Mouse (Mus musculus) heart, adult 11 months (tissue): Measurements from ENCODE around the gene Mgat1.
"Not testable (repeated sequence)": the region's sequence is repeated elsewhere in the genome, so short reads cannot be mapped to it uniquely, and the experiment has no call there.

Source experiments
- DNase-seq: peaks from one replicate; pipeline ENCODE4 v3.0.0; 2022

Mgat1 gene

GRCm38 (mm10) chr11:49264622-49265021, 20.6 kb downstream of the Mgat1 start:
- no peak for DNase-seq

DNA sequence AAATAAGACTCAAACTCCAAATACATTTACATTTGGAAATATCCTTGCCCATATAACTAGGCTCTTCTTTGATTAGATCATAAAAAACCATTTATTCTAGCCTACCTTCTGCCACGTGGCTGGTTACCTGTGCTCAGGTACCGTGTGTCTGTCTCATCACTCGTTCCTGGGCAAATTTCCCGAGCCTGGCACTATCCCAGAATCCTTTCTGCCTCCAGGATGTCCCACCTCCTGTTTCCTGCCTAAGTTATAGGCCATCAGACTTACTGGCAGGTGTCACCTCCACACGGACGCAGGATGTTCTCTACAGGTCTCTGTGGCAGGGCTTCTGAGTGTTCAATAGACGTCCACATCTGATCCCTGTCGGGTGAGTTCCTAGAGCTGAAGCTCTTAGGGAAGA, 21.1 kb downstream of the Mgat1 start:
- peak; percentile 78 for DNase-seq

GRCm38 (mm10) chr11:49266671-49267070, 22.7 kb downstream of the Mgat1 start:
- DNase-seq = peak; percentile 76

GRCm38 (mm10) chr11:49267316-49267715, 23.3 kb downstream of the Mgat1 start:
- peak; percentile 87 for DNase-seq

GRCm38 (mm10) chr11:49267970-49268579, 24.1 kb downstream of the Mgat1 start:
- peak; percentile 91 for DNase-seq

- peak; percentile 73 for DNase-seq
These were observed 25.8 kb downstream of the Mgat1 start for GRCm38 (mm10) chr11:49269761-49270160.

DNA sequence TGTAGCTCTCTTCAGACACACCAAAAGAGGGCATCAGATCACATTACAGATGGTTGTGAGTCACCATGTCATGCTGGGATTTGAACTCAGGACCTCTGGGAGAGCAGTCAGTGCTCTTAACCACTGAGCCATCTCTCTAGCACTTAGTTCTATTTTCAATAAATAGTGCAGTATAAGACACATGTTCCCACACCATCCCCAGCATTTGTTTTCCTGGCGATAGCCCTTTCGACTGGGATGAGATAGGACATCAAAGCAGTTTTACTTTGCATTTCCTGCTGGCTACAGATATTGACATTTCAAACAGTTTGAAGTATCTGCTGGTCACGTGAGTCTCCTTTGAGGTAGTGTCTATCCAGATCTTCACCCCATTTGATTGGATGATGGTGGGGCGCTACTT, 26.4 kb downstream of the Mgat1 start:
- peak; percentile 61 for DNase-seq

DNA sequence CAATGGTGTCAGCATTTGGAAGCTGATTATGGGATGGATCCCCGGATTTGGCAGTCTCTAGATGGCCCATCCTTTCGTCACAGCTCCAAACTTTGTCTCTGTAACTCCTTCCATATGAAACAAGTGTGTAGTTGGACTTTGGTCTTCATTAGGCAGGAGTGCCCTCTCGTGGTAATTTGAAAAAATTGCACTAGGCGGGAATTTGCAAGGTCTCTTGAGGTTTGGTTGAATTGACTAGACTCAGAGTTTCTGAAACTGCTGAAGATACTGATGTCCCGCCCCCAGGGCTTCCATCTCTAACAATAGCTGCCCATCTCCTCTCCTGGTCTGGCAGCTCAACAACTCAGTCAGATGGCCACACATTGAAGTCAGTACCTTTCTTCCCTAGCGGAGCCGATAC, 27.3 kb downstream of the Mgat1 start:
- DNase-seq = peak; percentile 89

- peak; percentile 82 for DNase-seq
These were observed 30.0 kb downstream of the Mgat1 start for GRCm38 (mm10) chr11:49273834-49274519.

DNA sequence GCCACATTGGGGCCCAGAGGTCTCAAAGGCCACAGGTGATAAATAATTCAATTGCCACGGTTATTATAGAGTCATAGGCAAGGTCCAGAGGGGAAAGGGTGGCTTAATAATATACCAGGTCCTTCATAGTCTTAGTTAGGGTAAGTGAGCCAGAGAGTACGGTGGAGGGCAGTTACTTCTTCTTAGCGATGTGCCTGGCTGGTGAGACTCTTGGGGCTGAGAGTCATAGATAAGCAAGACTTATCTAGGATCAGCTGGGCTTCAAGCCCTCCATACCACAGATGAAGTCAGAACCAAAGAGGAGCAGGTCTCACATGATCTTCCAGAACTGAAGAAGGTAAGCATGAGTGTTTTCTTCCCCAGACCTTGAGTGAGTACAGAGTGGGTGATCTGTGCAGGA, 34.2 kb downstream of the Mgat1 start, which contains the start of gene Olfr1393:
Olfr1393 (plus strand) TSS at position 83 of the 400 bp plus-strand sequence.
- DNase-seq = no peak

GRCm38 (mm10) chr11:49284982-49285381, 41.0 kb downstream of the Mgat1 start, which contains the start of gene Olfr1392:
Gene Olfr1392, plus strand, starts transcription at chr11:49285282.
- peak; percentile 14 for DNase-seq

DNA sequence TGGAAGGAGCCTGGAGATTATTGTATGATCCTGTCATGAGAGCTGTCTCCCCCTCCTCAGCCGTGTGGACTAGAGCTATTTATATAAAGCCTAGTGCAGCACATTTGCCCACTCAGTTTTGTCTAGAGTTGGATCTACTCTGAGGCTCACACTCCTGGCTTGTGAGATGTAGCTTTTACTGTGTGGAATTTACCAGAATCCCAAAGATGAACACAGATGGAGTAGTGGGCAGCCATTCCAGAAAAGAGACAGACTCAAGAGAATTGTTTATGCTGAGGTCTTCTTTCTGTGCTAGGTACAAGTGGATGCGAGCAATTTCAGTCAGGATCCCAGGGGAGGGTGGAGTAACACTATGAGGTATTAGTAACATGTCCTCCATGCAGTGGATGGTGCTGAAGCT, 43.3 kb downstream of the Mgat1 start:
- peak; percentile 5 for DNase-seq

GRCm38 (mm10) chr11:49292777-49293176, 48.8 kb downstream of the Mgat1 start:
- peak; percentile 16 for DNase-seq

DNA sequence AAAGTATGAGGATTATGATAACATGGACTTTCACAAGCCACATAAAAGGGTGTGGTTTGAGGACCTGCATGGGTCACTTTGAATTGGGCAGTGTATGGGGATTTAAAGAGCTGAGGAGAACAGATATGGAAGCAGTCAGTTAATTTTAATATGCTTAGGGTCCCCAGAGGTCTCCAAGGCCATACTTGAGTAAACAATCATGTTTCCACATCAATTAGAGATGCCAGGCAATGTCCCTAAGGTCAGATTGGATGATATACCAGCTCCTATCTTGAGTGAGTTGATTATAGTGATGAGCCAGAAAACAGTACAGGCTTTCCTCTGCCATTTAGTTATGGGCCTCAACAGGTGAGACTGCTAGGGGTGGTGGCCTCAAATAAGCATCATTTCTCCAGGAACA, 60.5 kb downstream of the Mgat1 start, which contains the start of gene Olfr10:
Olfr10 (plus strand) TSS at position 301 of the 400 bp plus-strand sequence.
- DNase-seq = no peak

DNA sequence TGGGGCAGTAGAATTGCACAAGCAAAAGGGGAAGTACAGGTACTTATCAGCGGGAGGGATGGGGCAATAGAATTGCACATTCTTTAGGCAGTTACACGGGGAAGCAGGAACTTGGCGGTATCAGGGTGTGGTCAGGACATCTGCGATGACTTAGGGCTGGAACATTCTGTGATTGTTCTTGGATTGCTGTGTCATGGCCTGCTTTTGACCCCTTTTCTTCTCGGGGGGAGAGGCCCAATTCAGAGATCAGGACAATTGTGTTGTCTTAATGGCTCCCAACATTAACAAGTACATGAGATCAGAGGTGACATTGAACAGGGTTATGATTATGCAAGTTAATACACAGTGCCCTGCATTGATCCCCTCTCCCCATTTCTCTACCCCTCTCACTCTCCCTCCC, 64.6 kb downstream of the Mgat1 start:
- not testable (repeated sequence) for DNase-seq
